Comparison of ENCODE assay signal across 8 mouse cellular contexts in the genomic region with DNA sequence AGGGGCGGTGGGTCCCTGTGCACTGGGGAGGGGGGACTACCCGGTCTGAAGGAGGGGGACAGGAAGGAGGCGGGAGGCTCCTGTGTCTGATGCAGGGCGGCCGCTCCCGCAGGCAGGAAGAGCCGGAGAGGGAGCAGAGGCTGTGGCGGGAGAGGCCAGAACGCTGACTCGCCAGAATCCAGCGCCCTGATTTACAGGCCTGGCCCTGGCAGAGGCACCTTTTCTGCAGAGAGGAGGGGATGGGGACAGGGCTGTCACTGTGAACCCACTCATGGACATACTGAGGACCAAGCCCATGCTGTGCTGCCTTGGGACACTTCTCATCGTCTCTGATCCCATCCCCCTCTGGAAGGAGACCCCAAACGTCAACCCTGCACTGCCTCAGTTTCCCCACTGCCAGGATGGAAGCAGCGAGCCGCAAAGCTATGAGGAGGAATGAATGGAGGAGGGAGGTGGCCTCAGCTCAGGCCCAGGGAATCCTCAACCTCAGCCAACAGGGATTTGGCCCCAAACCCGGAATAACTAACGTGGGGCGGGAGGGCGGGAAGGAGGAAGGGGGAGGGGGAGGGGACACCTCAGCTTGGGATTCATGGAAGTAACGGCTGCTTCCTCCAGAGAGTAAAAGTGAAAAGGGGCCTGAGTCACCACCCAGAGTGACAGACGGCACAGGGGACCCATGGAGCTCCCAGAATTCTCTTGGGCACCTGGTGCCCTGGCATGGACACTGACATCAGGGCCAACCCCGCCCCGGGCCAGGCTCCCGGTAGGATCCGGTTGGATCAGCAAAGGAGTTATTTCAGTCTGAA. TPM values are rescaled to one million over a fixed set of nuclear protein-coding genes. Genes with fewer than 3 reads are reported as not detected.
DNase-seq lines count a peak whose midpoint lies in the region; ATAC-seq and TF ChIP-seq lines count a peak whose summit lies in the region.

No protein-coding gene starts in this region.

- peak overlapping the region; percentile 76 for H3K4me2 ChIP-seq in embryonic facial prominence, embryonic 13.5 days
- peak overlapping the region; percentile 90 for H3K4me2 ChIP-seq in heart, embryonic 12.5 days
- peak overlapping the region; percentile 63 for H3K4me2 ChIP-seq in kidney, embryonic 14.5 days (replicated peaks; ENCODE audit: low read depth, low read length)
- H3K4me2 ChIP-seq in liver, embryonic 15.5 days, result peak overlapping the region; percentile 15; the same call in 1 of the 2 replicates

- TF ChIP-seq CTCF in E14TG2a.4 (conservative IDR thresholded peaks at IDR 0.05; ENCODE audit: low read length), result no peak

- peak; percentile 42 to 52 for DNase-seq in adrenal gland, adult 18-20 months (ENCODE audit: low spot score in 2 of 2)
- peak; percentile 38 for DNase-seq in ovary, postnatal 36 days (ENCODE audit: low spot score)
- DNase-seq in c-Kit-positive CD71-positive TER-119-positive erythroid progenitor cells, embryonic 14.5 days (ENCODE audit: low spot score), result no peak

- 6% methylated on average over 23 of the region's 25 CpGs for WGBS in embryonic facial prominence, embryonic 13.5 days
- 6% methylated on average over 25 of the region's 25 CpGs for WGBS in heart, embryonic 12.5 days
- WGBS in kidney, embryonic 14.5 days, result 2% methylated on average over 25 of the region's 25 CpGs
- WGBS in liver, embryonic 15.5 days (ENCODE audit: insufficient replicate concordance), result 9% methylated on average over 25 of the region's 25 CpGs

- H3K27me3 ChIP-seq in E14TG2a.4 (ENCODE audit: insufficient read depth, low read length), result peaks cover 73% of the 10 kb centered on the region
- peaks cover 34% of the 10 kb centered on the region for H3K27me3 ChIP-seq in embryonic facial prominence, embryonic 13.5 days
- peaks cover 4% of the 10 kb centered on the region; the same call in 1 of the 2 replicates for H3K27me3 ChIP-seq in heart, embryonic 12.5 days (replicated peaks)
- no peaks in the 10 kb centered on the region for H3K27me3 ChIP-seq in kidney, embryonic 14.5 days (ENCODE audit: control insufficient read depth, insufficient read depth, low read length)
- H3K27me3 ChIP-seq in liver, embryonic 15.5 days, result peaks cover 67% of the 10 kb centered on the region

- H3K4me1 ChIP-seq in E14TG2a.4 (replicated peaks; ENCODE audit: low read depth, low read length), result peaks cover 81% of the 10 kb centered on the region
- peaks cover 33% of the 10 kb centered on the region for H3K4me1 ChIP-seq in embryonic facial prominence, embryonic 13.5 days
- peaks cover 45% of the 10 kb centered on the region for H3K4me1 ChIP-seq in heart, embryonic 12.5 days (replicated peaks)
- H3K4me1 ChIP-seq in kidney, embryonic 14.5 days (ENCODE audit: control insufficient read depth, insufficient read depth, low read length), result peaks cover 22% of the 10 kb centered on the region
- H3K4me1 ChIP-seq in liver, embryonic 15.5 days (replicated peaks), result peaks cover 44% of the 10 kb centered on the region

- no peak for ATAC-seq in embryonic facial prominence, embryonic 13.5 days (ENCODE audit: insufficient number of reproducible peaks, insufficient read depth, low FRiP score, low TSS enrichment, low read depth)
- peak; percentile 25; the same call in 1 of the 2 replicates for ATAC-seq in heart, embryonic 12.5 days (ENCODE audit: insufficient number of reproducible peaks, low FRiP score)
- peak; percentile 28 for ATAC-seq in kidney, embryonic 14.5 days (ENCODE audit: low FRiP score, low TSS enrichment)
- ATAC-seq in liver, embryonic 15.5 days (ENCODE audit: insufficient read depth), result no peak

- H3K27ac ChIP-seq in embryonic facial prominence, embryonic 13.5 days, result peak overlapping the region; percentile 51
- H3K27ac ChIP-seq in heart, embryonic 12.5 days (ENCODE audit: poor library complexity, severe bottlenecking), result peak overlapping the region; percentile 68
- H3K27ac ChIP-seq in kidney, embryonic 14.5 days (ENCODE audit: low read depth, low read length), result peak overlapping the region; percentile 69; the same call in 1 of the 2 replicates
- no peak overlapping the region for H3K27ac ChIP-seq in liver, embryonic 15.5 days (replicated peaks)

- H3K4me3 ChIP-seq in E14TG2a.4 (replicated peaks; ENCODE audit: low read length), result peak overlapping the region; percentile 76
- peak overlapping the region; percentile 68 for H3K4me3 ChIP-seq in embryonic facial prominence, embryonic 13.5 days
- H3K4me3 ChIP-seq in heart, embryonic 12.5 days, result peak overlapping the region; percentile 65
- H3K4me3 ChIP-seq in kidney, embryonic 14.5 days (ENCODE audit: low read length), result peak overlapping the region; percentile 71
- H3K4me3 ChIP-seq in liver, embryonic 15.5 days (replicated peaks), result no peak overlapping the region

- no peaks in the 10 kb centered on the region for H3K36me3 ChIP-seq in E14TG2a.4 (ENCODE audit: insufficient read depth, low read length)
- H3K36me3 ChIP-seq in embryonic facial prominence, embryonic 13.5 days, result peaks cover 16% of the 10 kb centered on the region
- peaks cover 14% of the 10 kb centered on the region for H3K36me3 ChIP-seq in heart, embryonic 12.5 days
- peaks cover 9% of the 10 kb centered on the region; the same call in 1 of the 2 replicates for H3K36me3 ChIP-seq in kidney, embryonic 14.5 days (ENCODE audit: control insufficient read depth, insufficient read depth, low read length)
- H3K36me3 ChIP-seq in liver, embryonic 15.5 days (replicated peaks), result no peaks in the 10 kb centered on the region

- peak overlapping the region; percentile 85 for H3K9ac ChIP-seq in embryonic facial prominence, embryonic 13.5 days
- peak overlapping the region; percentile 63 for H3K9ac ChIP-seq in heart, embryonic 12.5 days
- peak overlapping the region; percentile 79 for H3K9ac ChIP-seq in kidney, embryonic 14.5 days (ENCODE audit: low read depth, low read length)
- H3K9ac ChIP-seq in liver, embryonic 15.5 days, result no peak overlapping the region

- no peaks in the 10 kb centered on the region for H3K9me3 ChIP-seq in E14TG2a.4 (ENCODE audit: low read length)
- H3K9me3 ChIP-seq in embryonic facial prominence, embryonic 13.5 days, result no peaks in the 10 kb centered on the region
- H3K9me3 ChIP-seq in heart, embryonic 12.5 days (replicated peaks), result no peaks in the 10 kb centered on the region
- H3K9me3 ChIP-seq in kidney, embryonic 14.5 days (ENCODE audit: control insufficient read depth, low read length), result no peaks in the 10 kb centered on the region
- no peaks in the 10 kb centered on the region for H3K9me3 ChIP-seq in liver, embryonic 15.5 days (replicated peaks)

RNA-seq across cellular contexts. Expression of gene Nfic, which starts 31.0 kb away (rescaled TPM):
- 10 to 100 TPM; 69.1 to 78.7 TPM for total RNA-seq in adrenal gland, adult 18-20 months (2021)
- polyA plus RNA-seq in embryonic facial prominence, embryonic 13.5 days (2015; fragmentation: Nextera tagmentation; extraction: Ambion mirVana), result 87.0 and 96.1 TPM in 2 replicates
- polyA plus RNA-seq in heart, embryonic 12.5 days (2016; fragmentation: Nextera tagmentation; extraction: Ambion mirVana), result 39.3 and 40.7 TPM in 2 replicates
- 47.3 and 59.0 TPM in 2 replicates for polyA plus RNA-seq in kidney, embryonic 14.5 days (2014; fragmentation: Nextera tagmentation; extraction: Ambion mirVana)
- polyA plus RNA-seq in liver, embryonic 15.5 days (2015; fragmentation: Nextera tagmentation; extraction: Ambion mirVana), result 9.5 and 11.5 TPM in 2 replicates

RNA-seq across cellular contexts. Expression of gene Smim24, which starts 31.6 kb away (rescaled TPM):
- total RNA-seq in adrenal gland, adult 18-20 months (2021), result 1 to 10 TPM; 1.1 to 1.2 TPM
- polyA plus RNA-seq in embryonic facial prominence, embryonic 13.5 days (2015; fragmentation: Nextera tagmentation; extraction: Ambion mirVana), result 3.1 and 7.1 TPM in 2 replicates
- 2.9 and 4.3 TPM in 2 replicates for polyA plus RNA-seq in heart, embryonic 12.5 days (2016; fragmentation: Nextera tagmentation; extraction: Ambion mirVana)
- 14.9 and 16.4 TPM in 2 replicates for polyA plus RNA-seq in kidney, embryonic 14.5 days (2014; fragmentation: Nextera tagmentation; extraction: Ambion mirVana)
- polyA plus RNA-seq in liver, embryonic 15.5 days (2015; fragmentation: Nextera tagmentation; extraction: Ambion mirVana), result 1.9 and 2.3 TPM in 2 replicates

RNA-seq across cellular contexts. Expression of gene Gm48552, which starts 35.6 kb away (rescaled TPM):
- total RNA-seq in adrenal gland, adult 18-20 months (2021), result 1 to 10 TPM; 1.4 to 2.6 TPM
- 1.2 and 1.5 TPM in 2 replicates for polyA plus RNA-seq in embryonic facial prominence, embryonic 13.5 days (2015; fragmentation: Nextera tagmentation; extraction: Ambion mirVana)
- polyA plus RNA-seq in heart, embryonic 12.5 days (2016; fragmentation: Nextera tagmentation; extraction: Ambion mirVana), result 1.2 and 1.8 TPM in 2 replicates
- 0.61 and 1.5 TPM in 2 replicates for polyA plus RNA-seq in kidney, embryonic 14.5 days (2014; fragmentation: Nextera tagmentation; extraction: Ambion mirVana)
- 0.56 TPM in 1 of 2 replicates, not detected in the other for polyA plus RNA-seq in liver, embryonic 15.5 days (2015; fragmentation: Nextera tagmentation; extraction: Ambion mirVana)

RNA-seq across cellular contexts. Expression of gene Gm48551, which starts 40.2 kb away (rescaled TPM):
- 1 to 10 TPM; 1.5 to 1.9 TPM for total RNA-seq in adrenal gland, adult 18-20 months (2021)
- 4.1 and 5.0 TPM in 2 replicates for polyA plus RNA-seq in embryonic facial prominence, embryonic 13.5 days (2015; fragmentation: Nextera tagmentation; extraction: Ambion mirVana)
- 1.9 and 2.2 TPM in 2 replicates for polyA plus RNA-seq in heart, embryonic 12.5 days (2016; fragmentation: Nextera tagmentation; extraction: Ambion mirVana)
- 3.5 and 3.8 TPM in 2 replicates for polyA plus RNA-seq in kidney, embryonic 14.5 days (2014; fragmentation: Nextera tagmentation; extraction: Ambion mirVana)
- 0.75 and 0.88 TPM in 2 replicates for polyA plus RNA-seq in liver, embryonic 15.5 days (2015; fragmentation: Nextera tagmentation; extraction: Ambion mirVana)

RNA-seq across cellular contexts. Expression of gene Dohh, which starts 40.2 kb away (rescaled TPM):
- 10 to 100 TPM; 49.1 to 50.5 TPM for total RNA-seq in adrenal gland, adult 18-20 months (2021)
- polyA plus RNA-seq in embryonic facial prominence, embryonic 13.5 days (2015; fragmentation: Nextera tagmentation; extraction: Ambion mirVana), result 67.8 and 71.8 TPM in 2 replicates
- polyA plus RNA-seq in heart, embryonic 12.5 days (2016; fragmentation: Nextera tagmentation; extraction: Ambion mirVana), result 66.7 and 66.9 TPM in 2 replicates
- polyA plus RNA-seq in kidney, embryonic 14.5 days (2014; fragmentation: Nextera tagmentation; extraction: Ambion mirVana), result 59.2 and 73.9 TPM in 2 replicates
- polyA plus RNA-seq in liver, embryonic 15.5 days (2015; fragmentation: Nextera tagmentation; extraction: Ambion mirVana), result 50.9 and 56.2 TPM in 2 replicates

Comparison
In these comparisons a context has a peak if more than half of its experiments do, and no peak if none do; other contexts are left out.
1. ATAC-seq: peak in heart, embryonic 12.5 days (single experiment) and kidney, embryonic 14.5 days (single experiment); none in embryonic facial prominence, embryonic 13.5 days (single experiment) and liver, embryonic 15.5 days (single experiment).
2. H3K4me2 ChIP-seq: peak in every context shown above with its lines; median percentile 90 in heart, embryonic 12.5 days; 76 in embryonic facial prominence, embryonic 13.5 days; 63 in kidney, embryonic 14.5 days; 15 in liver, embryonic 15.5 days.